Mouse (Mus musculus): ENCODE measurements around the gene Gpr150.

Gpr150 gene

GRCm38 (mm10) chr13:76014511-76014910 is 42.3 kb downstream of the Gpr150 start:
- DNase-seq (ENCODE audit: low spot score in 2 of 2), result no peak
